Mouse (Mus musculus) hindbrain, embryonic 15.5 days (tissue): ENCODE measurements around the gene Unc5c. TPM values are rescaled to one million over a fixed set of nuclear protein-coding genes. Genes with fewer than 3 reads are reported as not detected.
A peak's percentile ranks its signal among the peaks of the same experiment; 100 is the strongest.

Experiments used
- ATAC-seq: fragments of 200-750 bp; cut with Nextera tagmentation; 2 replicates; pipeline ENCODE4 v1.8.0; 2017; ENCODE audit warnings: low read depth, moderate number of reproducible peaks, moderate TSS enrichment; ENCODE audit not compliant: low FRiP score
- H3K27ac ChIP-seq: fragments of 300-500 bp; sonication (generic); replicated peaks from 2 replicates; pipeline ENCODE4 v1.5.1; 2015; ENCODE audit warnings: mild to moderate bottlenecking, inconsistent platforms
- H3K27me3 ChIP-seq: fragments of 300-500 bp; sonication (generic); 2 replicates; pipeline ENCODE4 v1.6.1; 2015; ENCODE audit warnings: control low read depth, inconsistent platforms
- H3K36me3 ChIP-seq: fragments of 300-500 bp; sonication (generic); 2 replicates; pipeline ENCODE4 v1.6.1; 2015; ENCODE audit warnings: control low read depth, inconsistent platforms
- H3K4me1 ChIP-seq: fragments of 300-500 bp; sonication (generic); replicated peaks from 2 replicates; pipeline ENCODE4 v1.6.1; 2015; ENCODE audit warnings: control low read depth, inconsistent platforms
- H3K4me2 ChIP-seq: fragments of 300-500 bp; sonication (generic); 2 replicates; pipeline ENCODE4 v1.6.1; 2015; ENCODE audit warnings: moderate library complexity, mild to moderate bottlenecking, inconsistent platforms
- H3K4me3 ChIP-seq: fragments of 300-500 bp; sonication (generic); 2 replicates; pipeline ENCODE4 v1.5.1; 2015; ENCODE audit warnings: mild to moderate bottlenecking, inconsistent platforms
- H3K9ac ChIP-seq: fragments of 300-500 bp; sonication (generic); 2 replicates; pipeline ENCODE4 v1.6.1; 2015; ENCODE audit warnings: inconsistent platforms
- H3K9me3 ChIP-seq: fragments of 300-500 bp; sonication (generic); 2 replicates; pipeline ENCODE4 v1.6.1; 2016; ENCODE audit warnings: control low read depth, inconsistent platforms
- WGBS: fragments of 180-500 bp; shearing (Covaris S2); methylation state at CpG from one replicate; pipeline ENCODE4 v1.1.7; 2015; 5-methylcytosine and 5-hydroxymethylcytosine counted together
- polyA plus RNA-seq: library from polyadenylated mRNA; unstranded; fragments of >200 nt; fragmentation: Nextera tagmentation; extraction: Ambion mirVana; gene quantifications from 2 replicates; pipeline ENCODE4 v1.2.1, GENCODE M21; 2015

Unc5c gene
- polyA plus RNA-seq, 1 experiment from 2014 or later, result 28.6 TPM

GRCm38 (mm10) chr3:141616718-141617117, 151.7 kb downstream of the Unc5c start:
- 73% methylated on average over 1 of the region's 1 CpGs for WGBS
- no peak overlapping the region for H3K4me2 ChIP-seq
- no peak for ATAC-seq

GRCm38 (mm10) chr3:141618675-141619074, 153.7 kb downstream of the Unc5c start:
- H3K4me1 ChIP-seq, result no peaks in the 10 kb centered on the region
- H3K9ac ChIP-seq, result no peak overlapping the region
- no peak overlapping the region for H3K27ac ChIP-seq
- no peak for ATAC-seq
- H3K27me3 ChIP-seq, result no peaks in the 10 kb centered on the region
- WGBS, result 63% methylated on average over 1 of the region's 1 CpGs
- H3K4me3 ChIP-seq, result no peak overlapping the region
- H3K9me3 ChIP-seq, result no peaks in the 10 kb centered on the region
- no peak overlapping the region for H3K4me2 ChIP-seq
- no peaks in the 10 kb centered on the region for H3K36me3 ChIP-seq

More at GRCm38 (mm10) chr3:141616718-141617117, 151.7 kb downstream of the Unc5c start:
- Histone ChIP-seq H3K27ac (no peak overlapping the region), H3K27me3 (no peaks in the 10 kb centered on the region), H3K4me1 (no peaks in the 10 kb centered on the region), H3K36me3 (no peaks in the 10 kb centered on the region), H3K4me3 (no peak overlapping the region), H3K9ac (no peak overlapping the region), H3K9me3 (no peaks in the 10 kb centered on the region)

DNA sequence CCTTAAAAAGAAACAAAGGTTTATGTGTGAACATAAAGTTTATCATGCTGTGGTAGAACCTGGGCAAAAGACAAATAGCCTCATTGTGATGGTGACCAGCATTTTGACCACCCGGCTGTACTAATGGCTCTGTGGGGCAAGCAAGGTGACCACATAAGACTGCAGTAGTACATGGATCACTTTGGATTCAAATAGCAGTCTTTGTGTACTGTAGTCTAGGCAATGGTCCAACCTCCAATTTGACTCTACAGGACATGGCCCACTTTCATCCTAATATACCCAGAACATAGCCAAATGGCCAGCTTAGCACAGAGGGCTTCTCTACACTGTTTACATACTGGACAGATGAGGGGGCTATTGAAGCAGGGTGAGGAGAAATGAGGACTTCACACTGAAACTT, 156.5 kb downstream of the Unc5c start:
- Histone ChIP-seq H3K36me3 (no peaks in the 10 kb centered on the region), H3K27me3 (no peaks in the 10 kb centered on the region), H3K4me2 (no peak overlapping the region), H3K27ac (no peak overlapping the region), H3K9ac (no peak overlapping the region), H3K4me1 (no peaks in the 10 kb centered on the region), H3K9me3 (no peaks in the 10 kb centered on the region), H3K4me3 (no peak overlapping the region)
- 85% methylated on average over 1 of the region's 1 CpGs for WGBS
- no peak for ATAC-seq

- H3K27me3 ChIP-seq, result no peaks in the 10 kb centered on the region
- WGBS, result 84% methylated on average over 1 of the region's 1 CpGs
- no peak overlapping the region for H3K27ac ChIP-seq
Measured at GRCm38 (mm10) chr3:141626935-141627638, 162.1 kb downstream of the Unc5c start.

DNA sequence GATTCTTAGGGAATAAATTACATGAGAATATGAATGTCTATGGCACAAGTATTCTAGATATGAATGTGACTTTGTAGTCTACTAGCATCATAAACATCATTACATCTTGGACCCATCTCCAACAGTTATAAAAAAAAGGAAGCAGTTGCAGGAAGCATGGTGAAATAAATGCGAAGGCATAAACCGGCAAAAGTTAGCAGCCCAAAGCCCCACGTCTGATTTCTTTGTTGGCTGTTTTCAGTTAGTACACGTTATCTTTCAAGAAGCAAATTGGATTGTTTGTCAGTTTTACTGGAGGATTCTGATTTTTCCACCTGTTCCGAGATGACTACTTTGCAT, 162.6 kb downstream of the Unc5c start:
- H3K4me2 ChIP-seq, result no peak overlapping the region

More at GRCm38 (mm10) chr3:141626935-141627638, 162.1 kb downstream of the Unc5c start:
- H3K4me3 ChIP-seq, result no peak overlapping the region
- H3K4me2 ChIP-seq, result no peak overlapping the region
- no peaks in the 10 kb centered on the region for H3K36me3 ChIP-seq
- no peaks in the 10 kb centered on the region for H3K4me1 ChIP-seq
- no peak for ATAC-seq
- H3K9me3 ChIP-seq, result no peaks in the 10 kb centered on the region
- H3K9ac ChIP-seq, result no peak overlapping the region

GRCm38 (mm10) chr3:141629431-141629830, 164.4 kb downstream of the Unc5c start:
- Histone ChIP-seq H3K4me3 (no peak overlapping the region), H3K27me3 (no peaks in the 10 kb centered on the region), H3K4me2 (no peak overlapping the region), H3K27ac (no peak overlapping the region), H3K36me3 (no peaks in the 10 kb centered on the region), H3K4me1 (no peaks in the 10 kb centered on the region), H3K9ac (no peak overlapping the region), H3K9me3 (no peaks in the 10 kb centered on the region)
- no peak for ATAC-seq
- 38% methylated on average over 1 of the region's 1 CpGs for WGBS

More for the DNA sequence above, 162.6 kb downstream of the Unc5c start:
- Histone ChIP-seq H3K9me3 (no peaks in the 10 kb centered on the region), H3K27ac (no peak overlapping the region), H3K4me1 (no peaks in the 10 kb centered on the region), H3K4me3 (no peak overlapping the region), H3K27me3 (no peaks in the 10 kb centered on the region), H3K9ac (no peak overlapping the region), H3K36me3 (no peaks in the 10 kb centered on the region)
- ATAC-seq, result no peak
- 85% methylated on average over 5 of the region's 5 CpGs for WGBS

GRCm38 (mm10) chr3:141637900-141638299, 172.9 kb downstream of the Unc5c start:
- no peak overlapping the region for H3K27ac ChIP-seq
- H3K9ac ChIP-seq, result no peak overlapping the region
- no peaks in the 10 kb centered on the region for H3K36me3 ChIP-seq
- no peak overlapping the region for H3K4me2 ChIP-seq
- no peaks in the 10 kb centered on the region for H3K27me3 ChIP-seq
- H3K4me3 ChIP-seq, result no peak overlapping the region
- H3K9me3 ChIP-seq, result no peaks in the 10 kb centered on the region
- H3K4me1 ChIP-seq, result no peaks in the 10 kb centered on the region
- WGBS, result 89% methylated on average over 1 of the region's 1 CpGs
- ATAC-seq, result no peak

DNA sequence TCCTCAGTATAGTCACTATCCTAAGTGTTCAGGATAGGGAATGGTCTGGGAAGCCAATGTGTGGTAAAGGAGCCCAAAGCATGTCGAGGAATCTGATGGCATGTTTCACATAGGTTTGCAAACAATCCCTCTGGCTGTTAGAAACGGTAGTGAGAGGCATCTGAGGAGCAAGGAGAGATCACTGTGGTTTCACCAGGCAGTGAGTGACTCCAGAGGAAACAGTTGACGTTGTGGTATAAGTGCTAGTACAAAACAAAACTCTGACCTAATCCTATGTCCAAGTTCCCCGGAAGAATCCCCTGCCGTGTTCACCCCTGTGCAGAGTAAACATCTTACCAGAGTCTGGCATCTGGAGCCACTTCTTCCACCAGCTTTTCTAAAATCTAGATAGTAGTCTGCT, 179.2 kb downstream of the Unc5c start:
- Histone ChIP-seq H3K9me3 (no peaks in the 10 kb centered on the region), H3K4me3 (no peak overlapping the region), H3K9ac (no peak overlapping the region), H3K4me1 (no peaks in the 10 kb centered on the region), H3K27ac (no peak overlapping the region), H3K36me3 (no peaks in the 10 kb centered on the region), H3K4me2 (no peak overlapping the region), H3K27me3 (no peaks in the 10 kb centered on the region)
- ATAC-seq, result no peak
- 75% methylated on average over 5 of the region's 5 CpGs for WGBS

GRCm38 (mm10) chr3:141646588-141646987, 181.6 kb downstream of the Unc5c start:
- no peak overlapping the region for H3K4me2 ChIP-seq
- H3K4me1 ChIP-seq, result no peaks in the 10 kb centered on the region; the same call in 1 of the 2 replicates
- 93% methylated on average over 2 of the region's 2 CpGs for WGBS
- H3K9me3 ChIP-seq, result no peaks in the 10 kb centered on the region
- H3K36me3 ChIP-seq, result no peaks in the 10 kb centered on the region
- no peaks in the 10 kb centered on the region for H3K27me3 ChIP-seq
- H3K4me3 ChIP-seq, result no peak overlapping the region
- no peak overlapping the region for H3K27ac ChIP-seq
- no peak overlapping the region for H3K9ac ChIP-seq
- ATAC-seq, result no peak

DNA sequence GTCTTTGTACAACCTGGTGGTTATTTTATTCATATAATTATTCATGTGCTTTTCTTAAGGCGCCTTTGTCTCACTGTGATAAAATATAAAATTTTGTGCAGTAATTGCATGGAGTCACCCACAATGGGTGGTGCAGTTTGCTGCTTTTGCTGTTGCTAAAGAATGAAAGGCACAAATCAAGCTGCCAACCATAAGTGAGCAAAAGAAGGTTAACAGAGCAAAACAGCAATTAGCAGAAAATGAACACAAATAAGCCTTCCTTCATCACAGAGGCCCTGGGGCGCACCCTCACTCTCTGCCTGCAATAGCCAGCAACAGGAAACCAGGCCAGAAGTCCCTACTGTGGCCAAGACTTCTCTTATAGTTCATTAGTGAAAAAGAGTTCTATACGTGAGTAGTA, 185.6 kb downstream of the Unc5c start:
- H3K27me3 ChIP-seq, result no peaks in the 10 kb centered on the region
- H3K4me1 ChIP-seq, result no peaks in the 10 kb centered on the region; the same call in 1 of the 2 replicates
- no peak overlapping the region for H3K9ac ChIP-seq
- 0 out of 2 replicates have a peak, but pooled peaks have one; percentile 23 for ATAC-seq
- H3K27ac ChIP-seq, result no peak overlapping the region
- WGBS, result 83% methylated on average over 3 of the region's 3 CpGs
- no peaks in the 10 kb centered on the region for H3K9me3 ChIP-seq
- H3K4me3 ChIP-seq, result no peak overlapping the region
- no peak overlapping the region for H3K4me2 ChIP-seq
- H3K36me3 ChIP-seq, result no peaks in the 10 kb centered on the region

DNA sequence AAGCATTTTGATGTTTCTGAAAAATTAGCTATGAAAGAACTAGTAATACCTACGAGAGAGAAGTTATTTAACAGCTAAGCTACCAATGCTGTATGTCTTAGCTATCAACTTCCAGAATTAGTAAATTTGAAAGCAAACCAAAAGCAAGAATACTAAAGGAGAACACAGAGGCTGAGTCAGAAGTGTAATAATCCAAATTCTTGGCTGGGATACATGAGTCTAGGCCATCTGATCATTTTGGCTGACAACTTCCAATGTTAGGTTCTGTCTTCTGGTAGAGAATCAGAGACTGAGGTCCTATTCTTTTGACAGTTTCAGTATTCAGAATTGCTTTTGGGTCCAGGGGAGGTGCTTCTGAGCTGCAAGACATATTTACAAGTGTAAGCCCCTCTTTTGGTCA, 188.9 kb downstream of the Unc5c start:
- Histone ChIP-seq H3K36me3 (no peaks in the 10 kb centered on the region), H3K4me1 (no peaks in the 10 kb centered on the region; the same call in 1 of the 2 replicates), H3K9me3 (no peaks in the 10 kb centered on the region), H3K4me2 (no peak overlapping the region), H3K27me3 (no peaks in the 10 kb centered on the region), H3K9ac (no peak overlapping the region), H3K27ac (no peak overlapping the region), H3K4me3 (no peak overlapping the region)
- no peak for ATAC-seq
- WGBS, result 96% methylated on average over 1 of the region's 1 CpGs

DNA sequence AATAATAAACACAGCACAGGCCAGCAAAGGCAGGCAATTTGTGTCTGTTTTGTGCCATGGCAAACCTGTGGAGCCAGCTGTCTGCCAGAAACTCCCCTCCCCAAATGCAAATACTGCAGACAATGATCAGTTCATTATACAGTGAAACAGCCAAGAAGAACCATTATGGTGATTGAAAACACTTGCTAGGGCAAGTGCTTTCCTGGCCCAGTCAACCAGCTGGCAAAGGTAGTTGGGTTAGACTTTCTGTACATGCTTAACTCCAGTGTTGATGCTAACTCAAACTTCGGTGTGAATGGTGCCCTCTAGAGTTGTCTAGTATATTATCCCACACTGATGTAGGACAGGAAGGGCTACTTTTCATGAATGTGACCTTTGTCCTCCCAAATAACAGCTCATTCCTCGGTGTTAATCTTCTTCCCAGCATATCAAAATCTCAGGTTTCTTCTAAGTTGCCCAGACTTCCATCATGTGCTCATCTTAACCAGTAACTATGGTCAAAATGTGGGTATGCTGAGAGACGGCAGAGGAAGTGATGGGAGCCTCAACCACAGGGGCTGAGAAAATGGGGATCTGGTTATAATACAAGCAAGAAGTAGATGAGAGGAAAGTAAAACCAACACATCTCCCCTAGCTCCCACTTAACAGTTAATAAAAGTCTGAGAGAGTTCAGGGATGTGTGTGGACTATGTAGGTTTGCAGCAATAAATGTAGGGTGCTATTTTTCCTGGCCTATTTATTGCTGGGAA, 194.2 kb downstream of the Unc5c start:
- H3K4me1 ChIP-seq, result no peaks in the 10 kb centered on the region
- no peaks in the 10 kb centered on the region for H3K9me3 ChIP-seq
- H3K27ac ChIP-seq, result no peak overlapping the region
- no peak overlapping the region for H3K4me3 ChIP-seq
- H3K4me2 ChIP-seq, result no peak overlapping the region
- ATAC-seq, result no peak
- WGBS, result 80% methylated on average over 3 of the region's 3 CpGs
- H3K27me3 ChIP-seq, result no peaks in the 10 kb centered on the region
- no peak overlapping the region for H3K9ac ChIP-seq
- H3K36me3 ChIP-seq, result no peaks in the 10 kb centered on the region
